Mouse (Mus musculus): Measurements from ENCODE around the gene Spdef. TPM values are rescaled to one million over a fixed set of nuclear protein-coding genes. Genes with fewer than 3 reads are reported as not detected.

Gene Spdef
- polyA plus RNA-seq, 1 experiment from 2014 or later = 1.1 TPM

GRCm38 (mm10) chr17:27751314-27752202, 22.8 kb upstream of the Spdef start:
- no peaks in the 10 kb centered on the region for H3K27me3 ChIP-seq
- no peak overlapping the region for H3K9ac ChIP-seq
- 0 out of 2 replicates have a peak, but pooled peaks cover 7% of the 10 kb centered on the region for H3K4me1 ChIP-seq (replicated peaks)
- no peaks in the 10 kb centered on the region for H3K36me3 ChIP-seq
- H3K4me2 ChIP-seq = no peak overlapping the region
- ATAC-seq (ENCODE audit: low FRiP score, low read depth) = no peak
- 88% methylated on average over 8 of the region's 8 CpGs for WGBS
- no peak overlapping the region for H3K27ac ChIP-seq (replicated peaks)
- H3K4me3 ChIP-seq = no peak overlapping the region
- no peaks in the 10 kb centered on the region for H3K9me3 ChIP-seq

GRCm38 (mm10) chr17:27750451-27750942, 21.7 kb upstream of the Spdef start:
- Histone ChIP-seq H3K9me3 (no peaks in the 10 kb centered on the region), H3K27ac (replicated peaks) (no peak overlapping the region)

GRCm38 (mm10) chr17:27748123-27748522, 19.4 kb upstream of the Spdef start:
- Histone ChIP-seq H3K4me3 (no peak overlapping the region), H3K27me3 (no peaks in the 10 kb centered on the region), H3K4me1 (replicated peaks) (0 out of 2 replicates have a peak, but pooled peaks cover 5% of the 10 kb centered on the region), H3K9ac (no peak overlapping the region), H3K4me2 (no peak overlapping the region), H3K36me3 (no peaks in the 10 kb centered on the region), H3K9me3 (no peaks in the 10 kb centered on the region), H3K27ac (replicated peaks) (no peak overlapping the region)
- ATAC-seq (ENCODE audit: low FRiP score, low read depth) = no peak
- WGBS = 71% methylated on average over 2 of the region's 2 CpGs

More at GRCm38 (mm10) chr17:27750451-27750942, 21.7 kb upstream of the Spdef start:
- no peaks in the 10 kb centered on the region for H3K27me3 ChIP-seq
- ATAC-seq (ENCODE audit: low FRiP score, low read depth) = no peak
- H3K9ac ChIP-seq = no peak overlapping the region
- no peaks in the 10 kb centered on the region for H3K36me3 ChIP-seq
- WGBS = 89% methylated on average over 6 of the region's 6 CpGs
- H3K4me1 ChIP-seq (replicated peaks) = 0 out of 2 replicates have a peak, but pooled peaks cover 5% of the 10 kb centered on the region
- H3K4me3 ChIP-seq = no peak overlapping the region
- no peak overlapping the region for H3K4me2 ChIP-seq

- WGBS = 45% methylated on average over 4 of the region's 4 CpGs
- H3K4me1 ChIP-seq (replicated peaks) = 0 out of 2 replicates have a peak, but pooled peaks cover 5% of the 10 kb centered on the region
- H3K27ac ChIP-seq (replicated peaks) = no peak overlapping the region
- no peaks in the 10 kb centered on the region for H3K36me3 ChIP-seq
- no peak overlapping the region for H3K9ac ChIP-seq
- H3K4me2 ChIP-seq = no peak overlapping the region
- H3K4me3 ChIP-seq = no peak overlapping the region
- H3K9me3 ChIP-seq = no peaks in the 10 kb centered on the region
- no peak for ATAC-seq (ENCODE audit: low FRiP score, low read depth)
- H3K27me3 ChIP-seq = no peaks in the 10 kb centered on the region
Measured at GRCm38 (mm10) chr17:27746446-27746845, 17.7 kb upstream of the Spdef start.

- 88% methylated on average over 6 of the region's 6 CpGs for WGBS
- no peak overlapping the region for H3K4me3 ChIP-seq
- ATAC-seq (ENCODE audit: low FRiP score, low read depth) = no peak
- H3K36me3 ChIP-seq = no peaks in the 10 kb centered on the region
- no peak overlapping the region for H3K4me2 ChIP-seq
- no peak overlapping the region for H3K9ac ChIP-seq
- H3K9me3 ChIP-seq = no peaks in the 10 kb centered on the region
- no peak overlapping the region for H3K27ac ChIP-seq (replicated peaks)
- no peaks in the 10 kb centered on the region for H3K4me1 ChIP-seq (replicated peaks)
- H3K27me3 ChIP-seq = no peaks in the 10 kb centered on the region
Measured at GRCm38 (mm10) chr17:27740961-27741360, 12.2 kb upstream of the Spdef start.

- Histone ChIP-seq H3K4me2 (no peak overlapping the region), H3K4me1 (replicated peaks) (no peaks in the 10 kb centered on the region), H3K4me3 (no peak overlapping the region), H3K9ac (no peak overlapping the region), H3K36me3 (no peaks in the 10 kb centered on the region), H3K27ac (replicated peaks) (no peak overlapping the region), H3K27me3 (no peaks in the 10 kb centered on the region), H3K9me3 (no peaks in the 10 kb centered on the region)
- no peak for ATAC-seq (ENCODE audit: low FRiP score, low read depth)
- 18% methylated on average over 12 of the region's 13 CpGs for WGBS
Measured at GRCm38 (mm10) chr17:27734344-27735073, 5.8 kb upstream of the Spdef start.

GRCm38 (mm10) chr17:27732694-27733093, 3.9 kb upstream of the Spdef start:
- no peak overlapping the region for H3K9ac ChIP-seq
- H3K27me3 ChIP-seq = no peaks in the 10 kb centered on the region
- no peaks in the 10 kb centered on the region for H3K36me3 ChIP-seq
- WGBS = 88% methylated on average over 3 of the region's 3 CpGs
- no peak for ATAC-seq (ENCODE audit: low FRiP score, low read depth)
- H3K27ac ChIP-seq (replicated peaks) = no peak overlapping the region
- H3K4me1 ChIP-seq (replicated peaks) = no peaks in the 10 kb centered on the region
- no peaks in the 10 kb centered on the region for H3K9me3 ChIP-seq
- H3K4me3 ChIP-seq = no peak overlapping the region
- no peak overlapping the region for H3K4me2 ChIP-seq

- H3K4me1 ChIP-seq (replicated peaks) = no peaks in the 10 kb centered on the region
- no peak overlapping the region for H3K4me2 ChIP-seq
- ATAC-seq (ENCODE audit: low FRiP score, low read depth) = no peak
- no peaks in the 10 kb centered on the region for H3K27me3 ChIP-seq
- H3K9ac ChIP-seq = no peak overlapping the region
- H3K9me3 ChIP-seq = no peaks in the 10 kb centered on the region
- 78% methylated on average over 5 of the region's 5 CpGs for WGBS
- no peak overlapping the region for H3K27ac ChIP-seq (replicated peaks)
- no peak overlapping the region for H3K4me3 ChIP-seq
- no peaks in the 10 kb centered on the region for H3K36me3 ChIP-seq
Measured at GRCm38 (mm10) chr17:27732152-27732551, 3.4 kb upstream of the Spdef start.

- no peaks in the 10 kb centered on the region for H3K9me3 ChIP-seq
- H3K27me3 ChIP-seq = no peaks in the 10 kb centered on the region
- peaks cover 8% of the 10 kb centered on the region for H3K4me1 ChIP-seq (replicated peaks)
- no peak overlapping the region for H3K4me3 ChIP-seq
- no peaks in the 10 kb centered on the region for H3K36me3 ChIP-seq
- no peak overlapping the region for H3K4me2 ChIP-seq
- H3K27ac ChIP-seq (replicated peaks) = no peak overlapping the region
- 58% methylated on average over 7 of the region's 7 CpGs for WGBS
- no peak for ATAC-seq (ENCODE audit: low FRiP score, low read depth)
- H3K9ac ChIP-seq = no peak overlapping the region
Measured at GRCm38 (mm10) chr17:27726527-27726926, 2.2 kb downstream of the Spdef start.

GRCm38 (mm10) chr17:27725412-27725811, 3.3 kb downstream of the Spdef start:
- Histone ChIP-seq H3K4me3 (no peak overlapping the region), H3K9me3 (no peaks in the 10 kb centered on the region), H3K4me2 (no peak overlapping the region), H3K27me3 (no peaks in the 10 kb centered on the region), H3K4me1 (replicated peaks) (peaks cover 8% of the 10 kb centered on the region), H3K36me3 (no peaks in the 10 kb centered on the region), H3K27ac (replicated peaks) (no peak overlapping the region), H3K9ac (no peak overlapping the region)
- WGBS = 13% methylated on average over 10 of the region's 10 CpGs
- ATAC-seq (ENCODE audit: low FRiP score, low read depth) = no peak

- no peaks in the 10 kb centered on the region for H3K27me3 ChIP-seq
- H3K36me3 ChIP-seq = no peaks in the 10 kb centered on the region
- no peak overlapping the region for H3K9ac ChIP-seq
- 30% methylated on average over 10 of the region's 10 CpGs for WGBS
- H3K4me3 ChIP-seq = no peak overlapping the region
- no peak overlapping the region for H3K27ac ChIP-seq (replicated peaks)
- H3K4me1 ChIP-seq (replicated peaks) = peaks cover 8% of the 10 kb centered on the region
- no peak for ATAC-seq (ENCODE audit: low FRiP score, low read depth)
- no peaks in the 10 kb centered on the region for H3K9me3 ChIP-seq
- no peak overlapping the region for H3K4me2 ChIP-seq
Measured at GRCm38 (mm10) chr17:27725011-27725410, 3.7 kb downstream of the Spdef start.

GRCm38 (mm10) chr17:27724327-27724726, 4.4 kb downstream of the Spdef start:
- Histone ChIP-seq H3K27me3 (no peaks in the 10 kb centered on the region), H3K9me3 (no peaks in the 10 kb centered on the region), H3K4me2 (no peak overlapping the region), H3K4me3 (no peak overlapping the region), H3K36me3 (no peaks in the 10 kb centered on the region), H3K9ac (no peak overlapping the region), H3K4me1 (replicated peaks) (peaks cover 8% of the 10 kb centered on the region), H3K27ac (replicated peaks) (no peak overlapping the region)
- 45% methylated on average over 3 of the region's 3 CpGs for WGBS
- ATAC-seq (ENCODE audit: low FRiP score, low read depth) = no peak
